Mouse (Mus musculus) effector memory CD4-positive, alpha-beta T cell, adult 5 months (primary cell): ENCODE measurements around the gene Gbx2. TPM values are rescaled to one million over a fixed set of nuclear protein-coding genes. Genes with fewer than 3 reads are reported as not detected.

ENCODE experiments used
- polyA plus RNA-seq: library from polyadenylated mRNA; unstranded; fragments of 100-300 nt; shearing (Covaris generic); gene quantifications from one replicate; pipeline ENCODE4 v1.2.1, GENCODE M21; 2017

Gene Gbx2
- not detected for polyA plus RNA-seq

GRCm38 (mm10) chr1:89931120-89931519 is at the start of gene Gbx2:
Gene Gbx2 (minus strand): TSS chr1:89931179.

Other genes with a start within 250 kb of the Gbx2 start
- gene Asb18, start 83.5 kb upstream of the Gbx2 start, polyA plus RNA-seq, result not detected
- gene Iqca, start 222.2 kb upstream of the Gbx2 start, polyA plus RNA-seq, result not detected